Mouse (Mus musculus) cerebellum, adult 2 months (tissue): ENCODE results near the gene Psmc3.

Experiments used
- CTCF ChIP-seq: fragments of 200-500 bp; IDR thresholded peaks from 2 replicates; pipeline ENCODE4 v1.5.1; 2011; ENCODE audit warnings: low read depth, mild to moderate bottlenecking, control low read depth, low read length, moderate library complexity, borderline replicate concordance; ENCODE audit not compliant: insufficient read depth
- POLR2A ChIP-seq: fragments of 200-500 bp; IDR thresholded peaks from 2 replicates; pipeline ENCODE4 v1.6.1; 2011; ENCODE audit warnings: low read length, control low read depth, borderline replicate concordance; ENCODE audit not compliant: insufficient read depth

DNA sequence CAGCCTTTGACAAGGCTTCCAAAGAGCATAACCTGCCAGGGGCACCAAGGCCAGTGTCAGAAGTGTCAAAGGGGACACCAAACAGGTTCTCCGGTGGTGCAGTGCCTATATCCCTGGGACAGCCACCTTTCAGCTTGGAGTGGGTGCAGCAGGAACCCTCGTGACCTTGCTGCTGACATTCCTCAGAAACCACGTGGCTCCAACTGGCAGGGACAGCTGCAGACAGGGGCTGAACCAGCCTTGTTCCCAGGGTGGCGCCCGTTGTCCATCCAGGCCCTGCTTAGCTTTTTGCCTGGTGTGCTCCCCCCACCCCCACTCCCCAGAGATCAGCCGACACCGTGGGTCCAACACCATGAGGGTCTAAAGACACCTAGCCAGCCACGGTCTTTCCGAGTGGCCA is 18.4 kb upstream of the Psmc3 start, which contains the start of gene Rapsn:
- TF ChIP-seq CTCF (no peak), POLR2A (no peak)
